Mouse (Mus musculus): Measurements from ENCODE around the gene D430042O09Rik. TPM values are rescaled to one million over a fixed set of nuclear protein-coding genes. Genes with fewer than 3 reads are reported as not detected.

The D430042O09Rik gene
- total and polyA plus RNA-seq, 2 experiments from 2014 or later: 4.6 to 19.8 TPM

GRCm38 (mm10) chr7:125762883-125763830, 55.5 kb downstream of the D430042O09Rik start:
- no peak for TF ChIP-seq CTCF (IDR thresholded peaks at IDR 0.05; ENCODE audit: low read depth)
- Histone ChIP-seq H3K4me3 (ENCODE audit: low read depth, low read length) (no peak overlapping the region), H3K9ac (no peak overlapping the region), H3K36me3 (ENCODE audit: insufficient read depth) (peaks cover 11% of the 10 kb centered on the region; the same call in 1 of the 2 replicates), H3K27ac (ENCODE audit: low read depth, low read length) (no peak overlapping the region), H3K9me3 (ENCODE audit: low read length) (no peaks in the 10 kb centered on the region), H3K27me3 (ENCODE audit: insufficient read depth, low read length) (no peaks in the 10 kb centered on the region), H3K4me1 (ENCODE audit: insufficient read depth) (no peaks in the 10 kb centered on the region), H3K4me2 (ENCODE audit: low read depth) (no peak overlapping the region)
- ATAC-seq: peak; percentile 18; the same call in 1 of the 2 replicates
- DNase-seq: no peak
- 17% methylated on average over 7 of the region's 7 CpGs for WGBS

GRCm38 (mm10) chr7:125764373-125764772, 56.7 kb downstream of the D430042O09Rik start:
- no peaks in the 10 kb centered on the region for H3K4me1 ChIP-seq (ENCODE audit: insufficient read depth)
- no peak overlapping the region for H3K4me3 ChIP-seq (ENCODE audit: low read depth, low read length)
- H3K36me3 ChIP-seq (ENCODE audit: insufficient read depth): peaks cover 11% of the 10 kb centered on the region; the same call in 1 of the 2 replicates
- ATAC-seq: no peak
- no peaks in the 10 kb centered on the region for H3K9me3 ChIP-seq (ENCODE audit: low read length)
- H3K27me3 ChIP-seq (ENCODE audit: insufficient read depth, low read length): no peaks in the 10 kb centered on the region
- WGBS: 94% methylated on average over 3 of the region's 3 CpGs
- no peak overlapping the region for H3K9ac ChIP-seq
- no peak for DNase-seq
- H3K4me2 ChIP-seq (ENCODE audit: low read depth): no peak overlapping the region
- TF ChIP-seq CTCF (IDR thresholded peaks at IDR 0.05; ENCODE audit: low read depth): no peak
- no peak overlapping the region for H3K27ac ChIP-seq (ENCODE audit: low read depth, low read length)

- no peaks in the 10 kb centered on the region for H3K27me3 ChIP-seq (ENCODE audit: insufficient read depth, low read length)
- TF ChIP-seq CTCF (IDR thresholded peaks at IDR 0.05; ENCODE audit: low read depth): peak; percentile 81
- DNase-seq: peak; percentile 75
- peak; percentile 71 for ATAC-seq
- H3K9ac ChIP-seq: no peak overlapping the region
- no peak overlapping the region for H3K4me3 ChIP-seq (ENCODE audit: low read depth, low read length)
- 66% methylated on average over 9 of the region's 9 CpGs for WGBS
- H3K4me1 ChIP-seq (ENCODE audit: insufficient read depth): no peaks in the 10 kb centered on the region
- no peak overlapping the region for H3K4me2 ChIP-seq (ENCODE audit: low read depth)
- H3K9me3 ChIP-seq (ENCODE audit: low read length): no peaks in the 10 kb centered on the region
- H3K36me3 ChIP-seq (ENCODE audit: insufficient read depth): peaks cover 13% of the 10 kb centered on the region; the same call in 1 of the 2 replicates
- H3K27ac ChIP-seq (ENCODE audit: low read depth, low read length): no peak overlapping the region
These were observed 59.5 kb downstream of the D430042O09Rik start for GRCm38 (mm10) chr7:125766976-125767831.

- DNase-seq (peak; percentile 64), ATAC-seq (peak; percentile 90)
- TF ChIP-seq CTCF (IDR thresholded peaks at IDR 0.05; ENCODE audit: low read depth): no peak
- Histone ChIP-seq H3K27ac (ENCODE audit: low read depth, low read length) (peak overlapping the region; percentile 76), H3K36me3 (ENCODE audit: insufficient read depth) (peaks cover 9% of the 10 kb centered on the region; the same call in 1 of the 2 replicates), H3K4me2 (ENCODE audit: low read depth) (no peak overlapping the region), H3K9me3 (ENCODE audit: low read length) (no peaks in the 10 kb centered on the region), H3K4me3 (ENCODE audit: low read depth, low read length) (no peak overlapping the region), H3K9ac (no peak overlapping the region), H3K4me1 (ENCODE audit: insufficient read depth) (peaks cover 4% of the 10 kb centered on the region; the same call in 1 of the 2 replicates), H3K27me3 (ENCODE audit: insufficient read depth, low read length) (no peaks in the 10 kb centered on the region)
- WGBS: 56% methylated on average over 13 of the region's 13 CpGs
These were observed 65.4 kb downstream of the D430042O09Rik start for GRCm38 (mm10) chr7:125772961-125773571.

- ATAC-seq (no peak), DNase-seq (no peak)
- Histone ChIP-seq H3K4me3 (ENCODE audit: low read depth, low read length) (no peak overlapping the region), H3K27ac (ENCODE audit: low read depth, low read length) (no peak overlapping the region), H3K4me1 (ENCODE audit: insufficient read depth) (no peaks in the 10 kb centered on the region), H3K27me3 (ENCODE audit: insufficient read depth, low read length) (no peaks in the 10 kb centered on the region), H3K4me2 (ENCODE audit: low read depth) (no peak overlapping the region), H3K9ac (no peak overlapping the region), H3K9me3 (ENCODE audit: low read length) (no peaks in the 10 kb centered on the region), H3K36me3 (ENCODE audit: insufficient read depth) (no peaks in the 10 kb centered on the region)
- peak; percentile 32 for TF ChIP-seq CTCF (IDR thresholded peaks at IDR 0.05; ENCODE audit: low read depth)
- WGBS: 81% methylated on average over 1 of the region's 1 CpGs
These were observed 75.5 kb downstream of the D430042O09Rik start for GRCm38 (mm10) chr7:125783206-125783605.

GRCm38 (mm10) chr7:125786105-125786504, 78.4 kb downstream of the D430042O09Rik start:
- Histone ChIP-seq H3K36me3 (ENCODE audit: insufficient read depth) (no peaks in the 10 kb centered on the region), H3K9ac (no peak overlapping the region), H3K9me3 (ENCODE audit: low read length) (no peaks in the 10 kb centered on the region), H3K4me2 (ENCODE audit: low read depth) (no peak overlapping the region), H3K27me3 (ENCODE audit: insufficient read depth, low read length) (no peaks in the 10 kb centered on the region), H3K4me1 (ENCODE audit: insufficient read depth) (no peaks in the 10 kb centered on the region), H3K4me3 (ENCODE audit: low read depth, low read length) (no peak overlapping the region), H3K27ac (ENCODE audit: low read depth, low read length) (no peak overlapping the region)
- no peak for DNase-seq
- ATAC-seq: no peak
- TF ChIP-seq CTCF (IDR thresholded peaks at IDR 0.05; ENCODE audit: low read depth): no peak
- 79% methylated on average over 5 of the region's 5 CpGs for WGBS

All from forebrain, postnatal 0 days (tissue).